Mouse (Mus musculus) kidney, adult 11 months (tissue): Measurements from ENCODE around the gene Dock7.
A peak's percentile ranks its signal among the peaks of the same experiment; 100 is the strongest.

Experiments
- DNase-seq: peaks from one replicate; pipeline ENCODE4 v3.0.0; 2022

The Dock7 gene

DNA sequence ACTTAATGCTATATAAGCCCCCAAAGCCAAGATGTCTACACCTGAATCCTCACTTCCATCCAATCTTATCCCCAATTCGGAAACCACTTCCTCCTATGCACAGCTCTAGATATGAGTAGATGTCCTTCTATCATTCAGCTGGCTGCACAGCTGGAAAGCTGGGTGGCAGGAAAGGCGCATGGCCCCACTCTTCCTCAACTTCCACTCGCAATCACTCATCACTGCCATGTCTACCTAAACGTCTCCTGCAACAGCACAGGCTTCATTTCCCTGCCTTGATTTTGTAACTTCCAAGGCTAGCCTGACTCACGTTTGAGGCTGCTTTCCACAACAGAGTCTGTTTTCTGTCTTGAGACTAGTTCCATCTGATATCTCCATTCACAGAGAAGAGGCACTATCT, 1.7 kb downstream of the Dock7 start:
- DNase-seq = no peak

DNA sequence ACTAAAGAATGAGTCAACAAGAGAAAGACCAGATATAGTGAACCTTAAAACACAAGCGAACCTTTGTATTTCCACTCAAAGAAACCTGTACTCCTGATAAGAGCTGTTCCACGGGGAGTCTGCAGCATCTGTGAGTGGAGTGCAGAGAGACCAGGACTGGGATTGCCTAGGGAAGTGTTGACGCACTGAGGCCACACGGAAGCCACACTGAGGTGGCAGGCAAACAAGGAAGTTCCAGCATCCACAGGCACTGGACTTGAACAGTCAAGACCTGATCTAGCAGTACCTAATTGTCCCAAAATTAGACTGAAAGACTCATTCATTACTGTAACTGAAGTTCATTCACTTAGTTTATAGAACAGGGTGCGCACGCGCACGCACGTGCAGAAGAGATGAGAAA, 4.9 kb downstream of the Dock7 start:
- DNase-seq = no peak

DNA sequence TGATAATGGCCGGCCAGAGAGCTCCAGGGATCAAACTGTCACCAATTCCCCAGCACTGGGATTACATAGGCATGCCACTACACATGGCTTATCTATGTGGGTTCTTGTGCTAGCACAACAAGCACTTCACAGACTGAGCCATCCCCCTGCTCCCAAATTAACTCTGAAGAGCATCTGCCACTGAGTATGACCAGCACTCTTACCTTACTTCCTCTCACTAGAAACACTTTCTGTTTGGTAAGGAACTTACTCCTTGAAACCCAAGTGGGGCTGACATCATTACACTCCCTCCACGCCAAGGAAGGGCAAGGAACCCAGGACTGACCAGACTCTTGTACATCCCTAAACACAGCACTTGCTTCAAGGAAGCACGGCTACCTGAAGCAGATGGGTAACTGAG, 9.0 kb downstream of the Dock7 start:
- DNase-seq = no peak

DNA sequence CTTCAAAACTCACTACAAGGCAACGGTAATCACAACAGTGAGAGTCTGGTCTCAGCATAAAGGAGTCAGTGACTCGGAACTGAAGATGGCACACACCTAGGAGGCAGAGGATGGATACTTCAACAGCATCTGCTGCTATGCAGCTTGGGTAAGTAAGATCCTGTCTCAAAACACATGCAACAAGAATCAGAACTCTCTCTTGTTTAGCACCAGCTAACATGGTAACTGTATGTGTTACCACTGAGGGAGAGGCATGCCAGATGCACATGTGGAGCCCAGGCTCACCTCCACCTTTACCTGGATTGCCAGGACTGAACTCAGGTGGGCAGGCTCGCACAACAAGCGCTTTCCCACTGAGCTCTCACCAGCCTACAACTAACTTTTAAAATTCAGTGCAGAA, 11.9 kb downstream of the Dock7 start:
- no peak for DNase-seq

DNA sequence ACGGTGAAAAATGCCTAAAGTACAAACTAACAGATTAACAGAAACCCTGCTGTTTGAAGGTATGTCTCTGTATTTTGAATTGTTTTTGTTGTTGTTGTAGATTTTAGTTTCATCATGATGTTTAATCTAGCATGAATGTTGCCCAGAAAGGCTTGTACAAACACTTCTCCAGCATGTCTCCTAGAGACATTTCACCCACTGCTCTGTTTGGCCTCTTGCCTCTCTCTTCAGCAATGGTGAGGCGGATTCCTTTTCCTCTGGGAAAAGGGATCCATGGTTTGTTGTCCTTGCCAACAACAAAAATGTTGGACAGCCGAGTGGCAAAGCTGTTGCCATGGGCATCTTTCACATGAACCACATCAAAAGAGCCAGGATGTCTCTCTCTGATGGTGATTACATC, 17.9 kb downstream of the Dock7 start:
- DNase-seq = no peak

DNA sequence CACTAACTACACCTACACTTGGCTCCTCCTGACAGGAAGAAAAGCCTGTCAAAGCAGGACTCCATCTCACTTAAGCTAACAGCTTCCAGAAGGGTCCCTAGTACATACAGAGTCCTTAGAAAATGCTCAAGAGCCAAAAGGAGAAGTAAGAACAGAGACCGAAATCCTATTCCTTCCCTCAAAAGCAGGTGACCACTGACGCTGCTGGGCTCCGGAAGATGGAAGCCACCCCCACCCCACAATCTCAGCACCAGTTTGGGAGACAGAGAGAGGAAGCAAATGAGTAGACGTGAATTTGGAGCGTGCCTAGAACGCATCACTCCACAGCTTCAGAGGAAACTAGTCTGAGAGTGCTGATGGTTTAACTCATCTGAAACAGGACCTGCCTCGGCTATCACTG, 20.0 kb downstream of the Dock7 start:
- no peak for DNase-seq

DNA sequence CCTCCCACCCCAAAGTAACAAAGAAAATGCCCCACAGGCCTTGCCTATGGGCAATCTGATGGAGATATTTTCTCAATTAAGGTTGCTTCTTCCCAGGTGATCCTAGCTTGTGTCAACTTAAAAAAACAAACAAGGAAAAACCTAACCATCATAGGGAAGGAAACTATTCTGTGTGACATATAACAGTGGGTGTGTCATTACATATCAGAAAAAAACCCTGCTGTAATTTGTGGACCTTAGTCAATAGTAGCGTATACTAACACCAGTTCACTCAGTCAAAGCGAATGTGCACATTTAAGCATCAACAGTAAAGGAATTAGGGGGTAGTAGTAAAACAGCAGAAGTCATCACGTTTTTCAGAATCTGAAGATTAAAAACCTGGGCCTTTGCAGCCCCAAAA, 28.9 kb downstream of the Dock7 start:
- DNase-seq = no peak

DNA sequence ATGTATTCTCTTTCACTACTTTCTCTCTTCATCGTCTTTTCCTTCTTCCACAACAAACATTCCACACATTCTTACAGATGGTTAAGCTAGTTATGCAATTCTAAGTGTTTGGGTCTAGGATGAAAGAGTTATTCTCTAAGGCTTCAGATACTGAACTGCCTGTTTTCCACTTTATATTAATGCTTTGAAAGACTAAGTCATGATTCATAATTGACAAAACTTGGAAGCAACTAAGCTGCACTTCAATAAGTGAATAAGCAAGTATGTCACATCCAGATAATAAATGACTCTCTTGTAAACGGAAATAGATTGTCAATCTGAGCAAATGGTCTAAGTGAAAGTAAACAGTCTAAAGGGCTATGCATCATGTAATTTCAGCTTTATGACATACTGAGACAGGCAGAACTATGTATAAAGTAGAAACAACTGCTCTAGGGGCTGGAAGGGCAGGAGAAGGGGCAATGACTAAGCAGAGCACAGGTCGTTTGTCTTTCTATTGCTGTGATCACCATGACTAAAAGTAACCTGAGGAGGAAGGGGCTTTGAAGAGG, 29.5 kb downstream of the Dock7 start:
- no peak for DNase-seq

DNA sequence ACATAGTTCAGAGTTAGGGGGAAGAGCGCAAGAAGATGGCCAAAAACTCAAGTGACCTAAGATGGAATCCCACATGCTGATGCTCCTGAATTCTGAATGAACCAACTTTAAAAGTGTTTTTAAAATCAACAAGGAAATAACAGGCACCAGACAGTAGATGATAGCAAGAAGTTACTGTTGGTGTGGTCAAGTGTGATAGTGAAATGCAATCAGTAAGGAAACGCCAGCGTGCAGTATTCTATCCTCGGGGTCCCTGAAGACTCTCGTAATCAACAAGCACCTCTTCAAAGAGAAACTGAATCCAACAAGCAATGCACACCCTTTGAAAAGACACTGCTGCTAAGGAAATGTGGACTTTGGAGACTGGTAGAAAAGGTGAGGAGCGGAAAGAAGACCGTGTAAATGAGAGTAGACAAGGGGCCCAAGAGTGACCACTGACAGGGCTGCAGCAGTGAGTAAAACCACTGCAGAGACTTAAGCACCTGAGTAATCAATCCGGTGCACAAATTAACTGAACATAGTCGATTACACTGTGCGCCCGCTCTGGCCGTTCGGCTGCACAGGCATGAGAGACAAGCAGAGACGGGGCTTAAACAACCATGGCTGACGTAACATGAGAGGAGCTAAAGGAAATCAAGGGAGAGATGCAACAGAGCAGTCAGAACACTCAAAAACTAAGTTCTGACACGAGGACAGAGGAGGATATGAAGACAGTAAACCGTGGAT, 32.8 kb downstream of the Dock7 start:
- DNase-seq = no peak

DNA sequence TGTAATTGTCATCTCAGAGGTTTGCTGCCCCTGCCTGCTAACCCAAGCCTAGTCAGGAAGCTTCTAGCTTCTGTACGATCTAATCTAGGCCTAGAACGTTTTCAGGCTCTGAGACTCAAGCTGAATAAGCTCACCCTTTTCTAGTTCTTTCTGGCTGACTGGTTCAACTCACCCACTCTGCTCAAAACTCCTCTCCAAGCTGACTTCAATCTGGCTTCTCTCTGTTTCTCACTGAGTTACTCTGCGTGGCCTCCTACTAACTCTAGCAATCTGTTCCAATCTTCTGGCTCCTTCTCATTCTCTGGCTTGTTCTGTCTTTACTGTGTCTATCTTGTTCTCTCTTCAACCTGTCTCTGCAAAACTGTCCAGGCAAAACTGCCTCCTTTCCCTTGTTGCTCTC, 36.9 kb downstream of the Dock7 start:
- DNase-seq = no peak

DNA sequence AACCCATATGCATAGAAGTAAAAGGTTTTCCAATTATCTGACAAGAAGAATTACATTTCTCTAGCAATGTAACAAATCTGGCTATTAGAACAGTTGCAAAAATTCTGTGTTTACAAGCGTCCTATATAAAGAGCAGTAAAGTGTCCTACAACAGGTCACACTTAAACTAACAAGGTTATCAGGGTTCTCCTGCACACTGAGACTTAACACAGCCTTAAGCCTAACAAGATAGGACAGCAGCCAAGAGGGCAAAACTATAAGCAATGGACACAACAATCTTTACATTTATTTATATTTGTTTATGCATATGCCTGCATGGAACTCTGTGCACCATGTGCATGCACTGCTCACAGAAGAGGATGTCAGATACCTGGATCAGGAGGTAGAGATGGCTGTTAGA, 39.5 kb downstream of the Dock7 start:
- DNase-seq = no peak

DNA sequence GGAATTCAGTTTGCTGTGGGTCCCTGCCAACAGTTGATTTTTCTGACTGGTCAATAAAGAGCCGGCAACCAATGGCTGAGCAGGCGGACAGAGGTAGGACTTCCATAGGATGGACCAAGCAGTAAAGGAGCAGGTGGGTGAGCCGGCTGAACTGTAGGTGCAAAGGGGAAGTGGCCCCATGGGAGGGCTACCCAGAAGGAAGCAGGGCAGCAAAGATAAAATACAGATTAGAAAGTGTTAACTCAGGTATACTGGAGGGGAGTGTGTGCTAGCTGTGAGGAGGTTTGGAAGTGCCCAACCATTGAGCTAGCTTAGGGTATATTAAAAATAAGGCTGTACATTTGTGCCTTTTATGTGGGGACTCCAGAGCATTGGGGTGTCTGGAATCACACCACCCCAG, 42.7 kb downstream of the Dock7 start:
- no peak for DNase-seq

DNA sequence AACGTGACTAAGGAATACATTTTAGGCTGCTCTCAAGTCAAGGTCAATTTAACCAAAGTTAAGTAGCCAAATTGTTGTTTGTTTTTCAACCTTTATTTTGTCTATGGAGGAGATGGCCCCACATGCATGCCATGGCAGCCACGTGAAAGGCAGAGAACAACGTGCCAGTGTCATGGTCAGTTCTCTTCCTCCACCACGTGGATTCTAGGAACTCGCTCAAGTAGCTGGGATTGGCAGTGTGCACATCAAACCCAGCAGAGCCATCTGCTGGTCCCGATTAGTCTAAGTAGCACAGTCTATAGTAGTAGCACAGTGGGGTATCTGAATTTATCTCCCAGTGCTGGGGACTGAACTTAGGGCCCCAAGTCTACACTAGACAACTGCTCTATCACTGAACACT, 51.9 kb downstream of the Dock7 start:
- peak; percentile 14 for DNase-seq

DNA sequence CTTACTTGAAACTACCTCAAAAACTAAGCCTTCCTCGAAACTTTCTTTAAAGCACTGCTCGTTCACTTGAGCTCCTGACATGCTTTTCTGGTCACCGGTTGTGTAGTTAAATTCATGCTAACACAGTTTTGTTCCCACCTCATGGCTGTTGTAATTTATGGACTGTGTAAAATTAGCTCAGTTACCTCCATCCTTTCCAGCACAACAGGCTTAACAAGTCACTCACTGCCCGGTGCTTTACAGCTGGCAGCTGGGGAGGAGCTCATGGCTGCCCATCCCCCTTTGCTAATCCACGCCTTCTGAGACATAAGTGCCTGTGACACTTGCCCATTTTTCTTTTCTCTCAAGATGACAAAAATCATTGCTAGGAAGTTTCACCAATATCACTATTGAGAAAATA, 56.2 kb downstream of the Dock7 start:
- DNase-seq = peak; percentile 29

DNA sequence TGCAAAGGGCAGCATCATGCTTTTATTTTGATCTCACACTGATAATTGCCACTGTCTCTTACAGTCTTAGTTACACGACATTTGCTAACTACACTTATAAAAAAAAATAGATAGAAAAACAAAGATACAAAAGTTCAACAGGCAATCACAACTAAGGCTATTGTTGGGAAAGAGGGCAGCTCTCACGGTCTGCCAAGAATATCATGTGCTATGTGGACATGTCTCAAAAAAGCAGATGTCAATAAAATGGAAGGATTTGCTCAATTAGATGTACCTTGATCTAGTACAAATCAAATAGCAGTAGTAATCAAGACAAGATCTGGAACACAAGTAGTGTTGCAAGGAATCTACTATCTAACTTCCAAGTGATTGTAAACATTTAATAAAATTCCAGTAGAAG, 72.1 kb downstream of the Dock7 start:
- DNase-seq = no peak

DNA sequence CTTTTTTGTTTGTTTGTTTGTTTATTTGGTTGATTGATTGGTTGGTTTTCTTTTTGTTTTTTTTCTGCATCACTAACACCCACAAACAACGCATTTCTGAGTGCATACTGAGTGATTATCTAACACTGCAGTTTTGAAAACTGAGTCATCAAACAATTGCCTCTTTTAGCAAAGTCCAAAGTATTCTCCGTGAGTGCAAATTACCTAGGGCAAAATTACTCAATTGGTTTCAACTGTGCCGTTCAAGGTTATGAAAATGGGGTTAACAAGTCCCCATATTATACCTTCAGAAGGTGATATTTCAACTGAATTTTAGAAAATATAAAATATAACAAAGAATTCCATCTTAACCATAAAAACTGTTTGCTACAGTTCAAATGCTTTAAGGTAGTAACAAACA, 74.2 kb downstream of the Dock7 start:
- no peak for DNase-seq

DNA sequence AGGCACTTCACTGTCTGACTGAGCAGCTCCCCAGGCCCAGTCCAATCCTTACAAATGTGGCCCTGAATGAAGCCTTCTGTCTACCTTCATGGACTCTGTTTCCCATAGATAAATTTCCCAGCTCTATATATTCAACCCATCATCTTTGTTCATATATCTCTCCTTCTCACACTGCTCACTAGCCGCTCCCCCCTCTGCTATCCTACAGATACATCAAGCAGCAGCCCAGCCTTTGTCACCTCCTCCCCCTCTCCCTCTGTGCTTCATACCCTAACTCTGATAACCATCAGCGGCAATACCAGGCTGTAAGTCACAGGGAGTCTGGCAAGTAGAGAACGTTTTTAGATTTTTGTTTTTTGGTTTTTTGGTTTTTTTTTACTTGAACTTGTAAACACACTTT, 75.9 kb downstream of the Dock7 start:
- DNase-seq = no peak

DNA sequence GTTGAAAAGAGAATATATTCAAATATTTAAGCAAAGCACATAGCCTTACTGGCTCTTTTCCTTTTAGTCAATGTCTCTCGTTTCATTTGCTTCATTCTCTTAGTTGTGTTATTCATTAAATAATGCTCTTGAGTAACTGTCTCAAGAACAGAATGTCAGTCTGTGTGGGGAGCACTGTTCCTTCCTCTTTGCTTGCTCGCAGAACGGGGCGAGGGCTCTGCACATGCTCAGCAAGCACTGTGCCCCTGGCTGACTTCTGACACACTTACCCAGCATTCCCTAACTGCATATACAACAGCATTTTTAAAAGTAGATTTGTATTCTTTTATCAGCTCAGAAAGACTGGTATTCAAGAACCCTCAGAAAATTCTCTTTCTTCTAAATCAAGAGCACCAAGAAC, 87.8 kb downstream of the Dock7 start:
- DNase-seq = peak; percentile 58

DNA sequence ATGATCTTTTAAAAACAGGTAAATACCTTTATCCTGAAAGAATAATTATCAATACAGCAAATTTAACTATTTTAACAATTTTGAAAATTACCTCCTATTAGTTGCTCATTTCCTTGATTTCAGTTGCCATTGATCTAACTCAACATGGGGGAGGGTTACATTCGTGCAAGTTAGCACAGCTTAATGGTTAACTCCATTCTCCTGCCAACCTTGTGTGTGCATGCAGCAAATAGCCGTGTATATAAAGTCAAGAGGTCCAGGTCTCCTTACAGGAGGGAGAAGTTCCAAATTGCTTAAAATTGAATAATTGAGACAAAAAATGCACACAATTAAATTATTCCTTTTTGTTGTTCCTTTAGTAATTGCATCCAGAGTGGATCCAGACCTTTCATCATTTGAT, 90.0 kb downstream of the Dock7 start, which contains the start of gene Angptl3:
Gene Angptl3 (plus strand): TSS at position 269 of the 400 bp plus-strand sequence.
- DNase-seq = peak; percentile 73

DNA sequence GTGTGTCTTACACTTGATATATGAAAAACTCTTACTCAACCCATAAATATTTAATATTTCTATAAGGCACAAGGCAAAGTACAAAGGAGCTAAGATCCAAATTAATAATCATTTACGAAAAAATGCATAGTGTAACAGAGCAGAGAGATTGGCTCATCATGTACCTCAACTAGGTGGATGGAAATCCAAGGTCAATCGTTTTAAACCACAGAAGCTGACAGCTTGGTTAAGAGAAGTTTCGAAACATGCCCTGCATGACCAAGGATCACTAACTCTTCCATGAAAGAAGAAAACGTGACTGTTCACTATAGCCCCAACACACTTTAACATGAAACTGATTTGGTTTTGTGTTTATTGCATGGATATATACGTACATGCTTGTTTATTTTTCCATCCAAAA, 92.3 kb downstream of the Dock7 start:
- no peak for DNase-seq

DNA sequence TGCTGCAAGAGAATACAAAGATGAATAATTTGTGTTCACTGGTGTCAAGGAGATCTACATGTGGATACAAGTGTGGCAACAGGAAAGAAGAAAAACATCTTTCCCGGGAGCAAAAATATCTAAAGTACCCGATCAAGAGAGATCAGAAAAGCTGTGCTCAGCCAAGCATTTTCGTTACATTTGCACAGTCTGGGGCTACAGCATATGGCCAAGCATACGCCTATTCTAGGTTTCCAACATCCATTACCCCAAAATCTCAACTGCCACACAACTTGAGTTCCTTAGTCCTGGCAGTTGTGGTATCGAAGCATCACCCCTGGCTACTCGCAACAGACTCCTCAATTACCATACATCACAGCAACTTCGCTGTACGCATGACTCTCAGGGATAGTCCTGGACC, 98.5 kb downstream of the Dock7 start:
- DNase-seq = no peak

DNA sequence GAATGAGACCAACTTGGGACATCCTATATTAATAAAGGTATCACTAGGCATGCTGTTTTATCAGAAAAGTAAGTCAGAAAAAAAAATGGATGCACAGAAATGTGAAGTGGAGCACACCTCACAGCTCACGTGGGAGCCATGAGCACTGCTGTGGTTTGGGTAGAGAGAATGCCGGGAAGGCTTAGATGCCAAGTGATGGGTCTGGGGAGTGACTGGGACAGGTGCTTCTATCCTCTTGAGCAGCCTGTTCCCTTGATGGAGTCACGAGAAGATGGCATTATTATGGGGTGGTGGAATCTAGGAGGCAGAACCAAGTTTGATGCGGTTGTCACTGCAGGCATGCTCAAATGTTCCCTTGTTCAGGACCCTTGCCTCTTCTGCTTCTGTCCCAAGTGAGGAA, 109.7 kb downstream of the Dock7 start:
- DNase-seq = no peak

DNA sequence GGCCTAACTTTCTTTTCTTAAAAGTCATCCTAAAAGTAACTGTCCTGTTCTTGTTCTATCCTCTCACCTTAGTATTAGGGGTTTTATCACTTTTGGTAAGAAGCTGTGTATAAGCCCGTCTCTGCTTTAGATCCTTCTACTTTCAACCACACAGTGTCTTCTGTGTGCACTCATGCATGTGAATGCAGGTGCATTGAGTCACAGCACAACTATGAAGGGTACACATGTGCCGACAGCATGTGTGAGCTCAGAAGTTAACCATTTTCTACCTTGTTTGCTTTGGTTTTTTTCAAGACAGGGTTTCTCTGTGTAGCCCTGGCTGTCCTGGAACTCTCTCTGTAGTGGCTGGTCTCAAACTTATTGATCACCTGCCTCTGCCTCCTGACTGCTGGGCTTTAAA, 114.4 kb downstream of the Dock7 start:
- no peak for DNase-seq

DNA sequence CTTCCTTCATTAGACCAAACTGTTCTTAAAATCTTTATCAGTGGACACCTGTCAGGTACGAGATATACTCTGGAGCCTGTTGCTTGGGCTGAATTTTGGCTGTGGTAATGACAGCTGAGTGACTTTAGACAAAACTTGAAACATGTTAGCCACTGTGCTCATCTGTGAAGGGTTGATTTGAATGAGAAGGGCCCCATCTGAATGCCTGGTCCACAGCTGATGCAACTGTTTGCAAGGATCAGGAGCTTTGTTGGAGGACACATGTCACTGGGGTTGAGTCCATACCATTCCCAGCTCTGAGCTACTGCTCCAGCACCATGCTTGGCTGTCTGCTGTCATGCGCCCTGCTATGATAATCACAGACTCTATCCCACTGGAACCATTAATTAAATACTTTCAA, 115.1 kb downstream of the Dock7 start:
- DNase-seq = no peak

DNA sequence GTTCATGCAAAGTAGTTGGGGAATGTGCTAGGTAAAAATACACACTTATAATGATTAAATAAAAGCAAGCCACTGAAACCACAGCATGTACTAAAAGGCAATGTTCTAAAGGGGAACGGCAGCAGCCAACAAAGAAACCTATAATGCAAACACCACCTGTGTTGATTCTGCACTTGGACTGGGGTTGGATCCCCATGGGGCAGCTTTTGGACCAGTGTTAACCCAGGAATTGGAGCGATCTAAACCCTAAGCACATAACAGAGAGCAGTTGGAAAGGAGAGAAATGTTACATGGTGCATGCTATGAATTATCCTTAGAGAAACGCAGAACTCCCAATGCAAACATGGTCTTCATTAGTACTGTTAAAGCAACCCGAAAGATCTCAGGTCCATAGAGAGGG, 127.2 kb downstream of the Dock7 start:
- no peak for DNase-seq
